Mouse (Mus musculus) layer of hippocampus, adult 11-12 months (tissue): ENCODE data around the gene Ano8.
"Not testable (repeated sequence)": the region's sequence is repeated elsewhere in the genome, so short reads cannot be mapped to it uniquely, and the experiment has no call there.

ENCODE experiments used
- DNase-seq: peaks from one replicate; pipeline ENCODE4 v3.0.0; 2022; ENCODE audit warnings: low spot score

The Ano8 gene

DNA sequence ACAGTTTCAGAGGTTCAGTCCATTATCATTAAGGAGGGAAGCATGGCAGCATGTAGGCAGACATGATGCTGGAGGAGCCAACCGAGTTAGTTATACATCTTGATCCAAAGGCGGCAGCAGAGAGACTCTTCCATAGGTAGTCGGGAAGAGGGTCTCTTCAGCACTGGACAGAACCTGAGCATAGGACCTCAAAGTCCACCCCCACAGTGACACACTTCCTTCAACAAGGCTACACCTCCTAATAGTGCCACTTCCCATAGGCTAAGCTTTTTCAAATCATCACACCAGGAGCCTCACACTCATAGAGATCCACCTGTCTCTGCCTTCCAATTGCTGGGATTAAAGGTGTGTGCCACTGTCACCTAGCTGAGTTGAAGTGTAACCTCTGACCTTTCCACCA lies 48.7 kb downstream of the Ano8 start:
- DNase-seq: no peak

DNA sequence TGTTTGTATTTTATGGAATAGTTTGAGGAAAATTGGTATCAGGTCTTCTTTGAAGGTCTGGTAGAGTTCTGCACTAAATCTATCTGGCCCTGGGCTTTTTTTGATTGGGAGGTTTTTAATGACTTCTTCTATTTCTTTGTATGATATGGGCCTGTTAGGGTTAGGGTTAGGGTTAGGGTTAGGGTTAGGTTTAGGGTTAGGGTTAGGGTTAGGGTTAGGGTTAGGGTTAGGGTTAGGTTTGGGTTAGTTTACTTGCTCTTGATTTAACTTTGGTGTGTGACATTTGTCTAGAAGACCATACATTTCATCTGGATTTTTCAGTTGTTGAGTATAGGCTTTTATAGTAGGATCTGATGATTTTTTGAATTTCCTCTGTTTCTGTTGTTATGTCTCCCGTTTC lies 52.8 kb downstream of the Ano8 start:
- DNase-seq: not testable (repeated sequence)
